Mouse (Mus musculus) induced T-regulatory cell, adult 2 months (primary cell): ENCODE data around the gene Dnajb8.

Experiments used
- DNase-seq: peaks from one replicate; pipeline ENCODE4 v3.0.0-alpha.2; 2012; ENCODE audit warnings: low read depth

The Dnajb8 gene

DNA sequence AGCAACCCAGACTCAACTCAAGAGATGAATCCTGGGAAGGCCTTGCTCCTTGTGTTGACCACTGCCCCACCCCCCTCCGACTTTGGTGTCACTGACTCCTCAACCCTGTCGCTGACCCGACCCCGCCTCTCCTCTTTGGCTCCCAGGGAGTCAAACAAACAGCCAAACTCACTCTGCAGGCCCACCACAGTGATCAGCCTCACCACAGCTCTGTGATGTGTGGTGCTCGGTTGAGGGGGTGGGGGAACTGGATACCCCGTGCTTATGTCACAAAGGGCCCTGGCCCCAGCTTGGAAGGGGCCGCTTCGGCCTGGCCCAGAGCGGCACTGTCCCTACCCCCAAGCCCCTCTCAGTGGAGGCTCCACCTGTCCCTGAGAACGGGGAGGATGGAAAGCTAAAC, at the start of gene Dnajb8:
TSS of gene Dnajb8 (plus strand) at position 301 of the 400 bp plus-strand sequence.
- no peak for DNase-seq

- DNase-seq = no peak
These were observed 47.9 kb upstream of the Dnajb8 start for GRCm38 (mm10) chr6:88174191-88174590.

- DNase-seq = no peak
These were observed 47.4 kb upstream of the Dnajb8 start for GRCm38 (mm10) chr6:88174676-88175075.

- no peak for DNase-seq
These were observed 37.4 kb upstream of the Dnajb8 start for GRCm38 (mm10) chr6:88184671-88185070.

- DNase-seq = no peak
These were observed 33.9 kb upstream of the Dnajb8 start for GRCm38 (mm10) chr6:88188148-88188547.

- peak; percentile 59 for DNase-seq
These were observed 32.6 kb upstream of the Dnajb8 start for GRCm38 (mm10) chr6:88189312-88190042.

GRCm38 (mm10) chr6:88190043-88190309, 32.1 kb upstream of the Dnajb8 start:
- DNase-seq = no peak

GRCm38 (mm10) chr6:88190310-88191023, 31.6 kb upstream of the Dnajb8 start:
- no peak for DNase-seq

- no peak for DNase-seq
These were observed 31.1 kb upstream of the Dnajb8 start for GRCm38 (mm10) chr6:88191024-88191365.

DNA sequence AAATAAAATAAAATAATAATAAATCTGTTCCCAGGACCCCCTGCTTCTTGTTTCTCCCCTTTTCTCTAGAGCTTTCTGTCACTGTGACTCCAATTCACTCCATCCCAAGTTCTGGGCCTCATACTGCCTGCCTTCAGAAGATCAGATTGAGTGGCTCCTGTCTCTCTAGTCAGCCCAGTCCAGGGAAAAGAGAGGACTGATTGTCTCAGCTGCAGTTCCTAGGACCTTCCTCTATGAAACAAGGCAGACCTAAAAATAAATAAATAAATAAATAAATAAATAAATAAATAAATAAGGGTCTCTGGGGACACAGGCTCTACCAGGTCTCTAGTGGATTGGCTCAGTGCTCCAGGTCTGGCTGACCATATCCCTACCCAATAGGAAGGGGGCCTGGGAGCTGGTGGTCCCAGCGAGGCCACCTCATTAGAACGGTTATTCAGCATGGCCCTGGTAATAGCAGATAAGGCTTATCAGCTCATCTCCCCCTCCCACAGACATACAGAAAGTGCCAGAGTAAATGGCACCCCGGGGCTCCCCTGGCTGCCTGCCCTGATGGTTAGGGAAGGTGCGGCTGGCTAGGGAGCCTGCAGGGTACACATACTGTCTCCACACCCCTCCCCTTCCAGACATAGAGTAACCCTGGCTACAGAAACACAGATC, 30.5 kb upstream of the Dnajb8 start:
- no peak for DNase-seq

- DNase-seq = no peak
These were observed 29.3 kb upstream of the Dnajb8 start for GRCm38 (mm10) chr6:88192756-88193155.

- no peak for DNase-seq
These were observed 28.5 kb upstream of the Dnajb8 start, which contains the start of gene Gata2 for GRCm38 (mm10) chr6:88193433-88194052. TSS of gene Gata2 (plus strand) at chr6:88193891.

DNA sequence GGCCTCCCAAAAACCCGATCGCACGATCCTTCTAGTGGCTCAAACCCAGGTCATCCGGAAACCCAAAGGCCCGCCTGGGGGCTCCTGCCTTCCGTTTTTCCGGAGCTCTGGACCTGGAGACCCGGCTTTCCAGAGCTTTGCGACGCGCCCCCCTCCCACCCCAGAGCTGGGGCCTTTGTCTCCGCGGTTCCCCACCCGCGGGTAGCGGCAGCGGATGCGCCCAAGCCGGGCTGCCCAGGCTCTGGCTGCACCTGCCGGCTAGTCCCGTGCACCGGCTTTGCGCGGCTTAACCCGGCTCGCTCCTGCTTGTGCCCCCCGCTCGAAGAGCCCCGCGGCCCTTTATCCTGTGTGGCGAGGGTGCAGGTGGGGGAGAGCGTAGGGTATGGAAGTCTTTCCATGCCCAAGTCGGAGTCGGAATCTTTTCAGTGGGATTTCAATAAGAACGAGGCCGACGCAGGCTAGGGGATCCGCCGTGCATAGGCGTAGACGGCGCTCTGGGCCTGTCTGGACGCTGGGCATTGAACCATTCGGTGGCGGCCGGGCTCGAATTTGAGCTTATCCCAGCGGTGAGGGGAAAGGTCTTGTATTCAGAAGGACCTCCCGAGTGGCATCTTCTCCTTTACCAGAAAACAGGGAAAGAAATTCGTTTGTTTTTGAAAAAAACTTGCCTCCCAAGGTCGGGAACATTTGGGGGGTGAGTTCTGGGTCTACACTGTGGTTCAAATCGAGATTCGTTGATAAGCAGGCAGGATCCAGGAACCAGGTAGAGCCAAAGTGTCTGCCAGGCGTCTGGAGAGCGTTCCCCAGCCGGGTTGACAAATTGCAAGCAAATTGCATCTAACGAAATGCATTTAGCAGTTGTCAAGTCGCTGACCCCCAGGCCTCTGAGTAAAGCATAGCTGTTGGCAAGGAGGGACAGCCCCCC, 27.8 kb upstream of the Dnajb8 start:
- DNase-seq = no peak

GRCm38 (mm10) chr6:88194978-88195325, 27.1 kb upstream of the Dnajb8 start:
- DNase-seq = no peak

GRCm38 (mm10) chr6:88196054-88196732, 25.9 kb upstream of the Dnajb8 start:
- DNase-seq = no peak

- DNase-seq = no peak
These were observed 25.2 kb upstream of the Dnajb8 start for GRCm38 (mm10) chr6:88196733-88197312.

DNA sequence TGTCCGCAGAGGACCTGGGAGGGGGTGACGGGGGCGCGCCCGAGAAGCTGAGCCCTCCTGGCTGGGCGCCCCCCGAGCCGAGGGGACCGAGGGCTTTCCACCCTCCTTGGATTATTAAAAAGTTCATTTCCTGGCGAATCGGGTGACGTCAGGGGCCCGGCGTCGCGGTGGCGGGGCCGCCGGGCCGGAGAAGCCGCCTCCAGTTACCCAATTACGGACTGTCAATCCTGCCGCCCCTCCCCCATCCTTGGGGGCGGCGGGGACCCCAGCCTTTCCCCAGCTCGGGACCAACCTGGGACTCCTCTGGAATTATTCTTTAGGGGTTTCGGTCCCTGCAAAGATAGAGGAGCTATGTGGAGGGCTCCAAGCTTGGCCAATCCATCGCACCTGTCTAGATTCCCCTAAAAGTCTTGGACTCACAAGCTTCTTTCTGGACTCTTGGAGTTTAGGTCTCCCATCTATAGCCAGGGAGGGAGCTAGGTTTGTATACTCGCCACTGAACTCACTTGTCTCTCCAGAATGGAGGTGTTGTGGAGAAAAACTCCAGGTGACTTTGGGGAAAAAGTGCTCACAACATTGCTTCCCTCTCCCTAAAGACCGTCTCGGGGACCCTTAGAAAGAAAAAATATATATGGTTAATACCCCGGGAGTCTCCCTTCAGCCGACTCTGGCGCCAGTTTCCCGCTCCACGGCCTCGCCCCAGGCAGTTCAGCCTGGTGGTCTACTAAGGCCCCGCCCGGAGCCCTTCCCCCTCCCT, 24.6 kb upstream of the Dnajb8 start:
- DNase-seq = no peak

DNA sequence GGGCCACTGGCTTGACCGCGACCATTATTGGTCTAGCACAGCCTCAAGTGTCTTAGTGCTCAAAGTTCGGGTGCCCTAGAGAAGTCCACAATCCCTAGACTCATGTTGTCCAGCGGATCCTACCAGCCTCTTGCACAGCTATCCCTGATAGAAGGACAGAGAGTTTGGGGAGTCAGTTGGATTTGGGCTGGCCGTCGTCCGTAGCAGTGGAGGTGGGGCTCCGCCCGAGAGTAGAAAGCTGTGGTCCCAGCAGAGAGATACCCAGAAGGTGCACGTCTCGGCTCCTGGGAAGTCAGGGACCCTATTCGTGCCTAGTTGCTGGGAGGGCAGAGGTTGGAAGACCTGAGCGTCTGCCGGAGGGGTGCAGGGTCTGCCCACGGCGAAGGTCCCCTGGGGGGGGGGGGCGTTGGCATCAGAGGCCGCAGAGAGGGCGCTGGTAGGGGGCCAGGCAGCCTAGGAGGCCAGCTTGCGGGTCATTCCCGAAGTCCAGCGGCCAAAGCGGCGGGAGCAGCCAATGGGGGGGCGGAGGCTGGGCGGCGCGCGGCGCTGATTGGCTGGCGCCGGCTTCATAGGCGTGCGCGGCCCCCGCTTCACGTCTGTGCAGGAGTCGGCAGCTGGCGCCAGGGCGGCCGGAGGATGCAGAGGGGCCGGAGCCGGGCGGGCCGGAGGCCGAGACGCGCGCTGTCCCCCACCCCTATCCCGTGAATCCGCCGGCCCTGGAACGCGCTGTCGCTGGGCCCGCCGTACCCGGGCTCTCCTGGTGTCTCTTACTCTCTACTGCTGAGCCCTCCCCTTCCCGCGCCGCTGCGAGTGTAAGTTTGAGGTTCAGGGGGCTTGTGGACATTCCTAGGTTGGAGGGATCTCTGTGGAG, 23.8 kb upstream of the Dnajb8 start:
- DNase-seq = no peak
